Mouse (Mus musculus): Measurements from ENCODE around the gene Rnd1. TPM values are rescaled to one million over a fixed set of nuclear protein-coding genes. Genes with fewer than 3 reads are reported as not detected.

The Rnd1 gene
- 10 to 100 TPM; 13.5 to 16.8 TPM for total RNA-seq (2023)

GRCm38 (mm10) chr15:98676940-98677728, at the start of gene Rnd1:
Rnd1 (minus strand) TSS chr15:98677461.

GRCm38 (mm10) chr15:98707766-98708372, 30.6 kb upstream of the Rnd1 start, which contains the start of gene Ccdc65:
Ccdc65 (plus strand) TSS chr15:98708207.

GRCm38 (mm10) chr15:98662567-98663545, 14.4 kb downstream of the Rnd1 start, which contains the start of gene Ddx23:
Ddx23 (minus strand) TSS chr15:98662894.

GRCm38 (mm10) chr15:98630540-98630939, 46.7 kb downstream of the Rnd1 start, which contains the start of gene Cacnb3:
Cacnb3 (plus strand) TSS chr15:98630840.

Other genes with a start within 250 kb of the Rnd1 start
- not detected for gene Olfr282, start 246.2 kb downstream of the Rnd1 start, total RNA-seq (2023)
- not detected for gene Olfr281, start 224.9 kb downstream of the Rnd1 start, total RNA-seq (2023)
- not detected for gene OR5BS1P, start 207.6 kb downstream of the Rnd1 start, total RNA-seq (2023)
- not detected for gene Lalba, start 194.7 kb downstream of the Rnd1 start, total RNA-seq (2023)
- gene Olfr279, start 185.1 kb downstream of the Rnd1 start, total RNA-seq (2023) = not detected
- gene Kansl2, start 143.2 kb downstream of the Rnd1 start, total RNA-seq (2023) = 10 to 100 TPM; 28.0 to 29.7 TPM
- 10 to 100 TPM; 51.6 to 56.9 TPM for gene Ccnt1, start 106.5 kb downstream of the Rnd1 start, total RNA-seq (2023)
- not detected for gene 4930415O20Rik, start 106.5 kb downstream of the Rnd1 start, total RNA-seq (2023)
- 1 to 10 TPM; 4.7 to 4.9 TPM for gene Adcy6, start 67.4 kb downstream of the Rnd1 start, total RNA-seq (2023)
- gene Cacnb3, start 46.6 kb downstream of the Rnd1 start, total RNA-seq (2023) = under 1 TPM; 0.31 to 0.94 TPM
- 10 to 100 TPM; 61.6 to 67.6 TPM for gene Ddx23, start 14.6 kb downstream of the Rnd1 start, total RNA-seq (2023)
- gene Ccdc65, start 30.7 kb upstream of the Rnd1 start, total RNA-seq (2023) = not detected
- 1 to 10 TPM; 2.5 to 3.0 TPM for gene Fkbp11, start 50.7 kb upstream of the Rnd1 start, total RNA-seq (2023)
- 10 to 100 TPM; 67.4 to 74.6 TPM for gene Arf3, start 85.8 kb upstream of the Rnd1 start, total RNA-seq (2023)
- gene Wnt10b, start 100.7 kb upstream of the Rnd1 start, total RNA-seq (2023) = not detected
- gene Wnt1, start 112.4 kb upstream of the Rnd1 start, total RNA-seq (2023) = not detected
- not detected for gene Ddn, start 132.0 kb upstream of the Rnd1 start, total RNA-seq (2023)
- gene Prkag1, start 154.1 kb upstream of the Rnd1 start, total RNA-seq (2023) = 100 to 1,000 TPM; 108 to 110 TPM
- gene Kmt2d, start 193.7 kb upstream of the Rnd1 start, total RNA-seq (2023) = 100 to 1,000 TPM; 106 to 131 TPM
- gene Rhebl1, start 217.1 kb upstream of the Rnd1 start, total RNA-seq (2023) = 1 to 10 TPM; 2.8 to 3.6 TPM
- not detected for gene Dhh, start 221.1 kb upstream of the Rnd1 start, total RNA-seq (2023)
- 10 to 100 TPM; 48.1 to 67.5 TPM for gene Lmbr1l, start 240.8 kb upstream of the Rnd1 start, total RNA-seq (2023)

Data from neutrophil, adult 83 days (primary cell).